Mouse (Mus musculus) testis, adult 2 months (tissue): ENCODE data around the gene Pgpep1l. TPM values are rescaled to one million over a fixed set of nuclear protein-coding genes. Genes with fewer than 3 reads are reported as not detected.

Experiments
- H3K27ac ChIP-seq: fragments of 200-500 bp; 2 replicates; pipeline ENCODE4 v1.5.1; 2012; ENCODE audit warnings: low read depth, low read length; ENCODE audit not compliant: control insufficient read depth, insufficient read depth
- H3K27me3 ChIP-seq: fragments of 200-500 bp; 2 replicates; pipeline ENCODE4 v1.6.1; 2012; ENCODE audit warnings: mild to moderate bottlenecking, low read length, moderate library complexity; ENCODE audit not compliant: control insufficient read depth, insufficient read depth
- H3K36me3 ChIP-seq: fragments of 200-500 bp; 2 replicates; pipeline ENCODE4 v1.6.1; 2012; ENCODE audit warnings: mild to moderate bottlenecking, low read length; ENCODE audit not compliant: control insufficient read depth, insufficient read depth
- H3K4me1 ChIP-seq: fragments of 200-500 bp; 2 replicates; pipeline ENCODE4 v1.6.1; 2012; ENCODE audit warnings: low read length; ENCODE audit not compliant: control insufficient read depth, insufficient read depth
- H3K4me3 ChIP-seq: fragments of 200-500 bp; 2 replicates; pipeline ENCODE4 v1.5.1; 2012; ENCODE audit warnings: low read depth, mild to moderate bottlenecking, low read length, moderate library complexity, mixed read lengths; ENCODE audit not compliant: control insufficient read depth
- CTCF ChIP-seq: fragments of 200-500 bp; IDR thresholded peaks from 2 replicates; pipeline ENCODE4 v1.5.1; 2012; ENCODE audit warnings: low read depth, mild to moderate bottlenecking, inconsistent platforms, low read length, moderate library complexity; ENCODE audit not compliant: control insufficient read depth, insufficient read depth, insufficient replicate concordance
- POLR2A ChIP-seq: fragments of 200-500 bp; IDR thresholded peaks from 2 replicates; pipeline ENCODE4 v1.6.1; 2012; ENCODE audit warnings: low read depth, mild to moderate bottlenecking, inconsistent platforms, low read length, moderate library complexity; ENCODE audit not compliant: control insufficient read depth
- polyA plus RNA-seq: library from polyadenylated mRNA; depleted of rRNA; stranded (reverse); fragments of >200 nt; gene quantifications from 2 replicates; pipeline ENCODE4 v1.2.3, GENCODE M21; 2012

Pgpep1l gene
- polyA plus RNA-seq, 1 experiment, result 0.11 TPM

DNA sequence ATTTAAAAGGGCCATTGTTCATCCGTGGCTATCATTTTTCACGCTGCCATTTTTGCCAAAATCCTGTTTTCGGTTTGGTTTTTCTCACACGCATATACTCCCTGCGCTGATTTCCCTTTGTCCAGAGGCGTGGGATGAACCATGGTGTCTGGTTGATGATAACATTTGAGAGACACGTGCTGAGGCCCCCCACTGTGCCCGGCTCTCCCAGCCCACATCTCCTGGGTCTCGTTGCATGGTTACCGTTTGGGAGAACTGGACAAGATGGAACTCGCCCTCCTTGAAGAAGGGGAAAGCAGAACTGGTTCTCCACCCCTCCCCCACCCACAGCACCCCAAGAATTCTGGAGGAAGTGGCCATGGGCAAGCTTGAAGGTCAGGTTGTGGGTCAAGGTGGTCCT lies 37.0 kb downstream of the Pgpep1l start:
- H3K36me3 ChIP-seq, result no peaks in the 10 kb centered on the region
- H3K27ac ChIP-seq, result no peak overlapping the region
- H3K4me3 ChIP-seq, result no peak overlapping the region
- peaks cover 3% of the 10 kb centered on the region for H3K4me1 ChIP-seq
- TF ChIP-seq POLR2A (no peak), CTCF (no peak)
- no peaks in the 10 kb centered on the region for H3K27me3 ChIP-seq

GRCm38 (mm10) chr7:68225427-68226054 lies 38.5 kb downstream of the Pgpep1l start:
- Histone ChIP-seq H3K27ac (no peak overlapping the region), H3K4me1 (peaks cover 3% of the 10 kb centered on the region), H3K4me3 (no peak overlapping the region), H3K27me3 (no peaks in the 10 kb centered on the region), H3K36me3 (no peaks in the 10 kb centered on the region)
- no peak for TF ChIP-seq POLR2A
- no peak for TF ChIP-seq CTCF

DNA sequence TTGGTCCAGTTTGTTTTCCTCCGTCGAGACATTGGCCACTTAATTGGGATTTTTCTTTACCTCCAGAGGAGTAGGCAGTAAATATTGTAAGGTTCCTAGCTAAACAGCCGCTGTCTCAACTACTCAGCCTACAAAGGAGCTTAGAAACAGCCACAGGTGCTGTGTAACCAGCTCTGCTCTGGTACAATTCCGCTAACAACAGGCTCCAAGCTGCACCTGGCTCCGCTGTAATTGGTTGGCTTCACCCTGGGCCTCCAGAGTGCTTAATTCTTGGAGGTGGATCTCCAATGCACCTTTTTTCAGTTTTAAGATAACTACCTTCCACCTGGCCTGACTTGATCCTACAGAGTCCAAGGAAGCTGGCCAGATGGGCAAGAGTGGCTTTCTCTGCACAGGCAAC lies 40.0 kb downstream of the Pgpep1l start:
- H3K27ac ChIP-seq, result no peak overlapping the region
- H3K27me3 ChIP-seq, result no peaks in the 10 kb centered on the region
- H3K4me3 ChIP-seq, result no peak overlapping the region
- no peaks in the 10 kb centered on the region for H3K36me3 ChIP-seq
- H3K4me1 ChIP-seq, result peaks cover 3% of the 10 kb centered on the region
- TF ChIP-seq CTCF (no peak), POLR2A (no peak)

- H3K27me3 ChIP-seq, result no peaks in the 10 kb centered on the region
- no peaks in the 10 kb centered on the region for H3K36me3 ChIP-seq
- H3K27ac ChIP-seq, result no peak overlapping the region
- no peak for TF ChIP-seq POLR2A
- no peak for TF ChIP-seq CTCF
- peaks cover 3% of the 10 kb centered on the region for H3K4me1 ChIP-seq
- no peak overlapping the region for H3K4me3 ChIP-seq
These were observed 40.7 kb downstream of the Pgpep1l start for GRCm38 (mm10) chr7:68223356-68223808.

DNA sequence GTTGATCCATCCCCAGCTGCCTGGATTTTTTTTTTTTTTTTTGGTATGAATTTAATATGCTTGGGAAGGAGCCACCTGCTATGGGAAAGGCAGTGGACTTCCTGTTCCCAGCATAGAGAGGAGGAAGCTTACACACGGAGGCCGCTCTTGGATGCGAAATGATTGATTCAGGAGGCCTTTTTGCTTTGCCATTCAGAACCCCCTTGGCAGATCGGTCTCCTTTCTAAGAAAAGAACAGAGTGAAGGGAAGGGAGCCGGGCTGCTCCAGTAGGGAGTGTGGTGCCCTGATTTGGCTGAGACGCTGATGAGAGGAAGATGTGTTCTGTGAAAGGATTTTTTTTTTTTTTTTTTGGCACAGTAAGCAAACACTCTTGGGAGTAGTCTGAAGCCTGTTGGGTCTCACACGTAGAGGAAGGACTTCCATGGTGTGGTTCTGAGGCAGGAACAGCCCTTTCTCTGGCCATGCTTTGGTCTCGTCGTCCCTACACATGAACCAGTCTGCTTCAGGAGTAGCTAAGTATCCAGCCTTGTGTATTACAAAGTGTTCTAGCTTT lies 42.3 kb downstream of the Pgpep1l start:
- no peak for TF ChIP-seq POLR2A
- TF ChIP-seq CTCF, result no peak
- Histone ChIP-seq H3K4me3 (no peak overlapping the region), H3K27me3 (no peaks in the 10 kb centered on the region), H3K27ac (no peak overlapping the region), H3K4me1 (no peaks in the 10 kb centered on the region), H3K36me3 (no peaks in the 10 kb centered on the region)

- H3K4me1 ChIP-seq, result no peaks in the 10 kb centered on the region
- no peaks in the 10 kb centered on the region for H3K36me3 ChIP-seq
- H3K27ac ChIP-seq, result no peak overlapping the region
- no peak for TF ChIP-seq POLR2A
- no peak for TF ChIP-seq CTCF
- no peak overlapping the region for H3K4me3 ChIP-seq
- no peaks in the 10 kb centered on the region for H3K27me3 ChIP-seq
These were observed 45.2 kb downstream of the Pgpep1l start for GRCm38 (mm10) chr7:68218879-68219278.

DNA sequence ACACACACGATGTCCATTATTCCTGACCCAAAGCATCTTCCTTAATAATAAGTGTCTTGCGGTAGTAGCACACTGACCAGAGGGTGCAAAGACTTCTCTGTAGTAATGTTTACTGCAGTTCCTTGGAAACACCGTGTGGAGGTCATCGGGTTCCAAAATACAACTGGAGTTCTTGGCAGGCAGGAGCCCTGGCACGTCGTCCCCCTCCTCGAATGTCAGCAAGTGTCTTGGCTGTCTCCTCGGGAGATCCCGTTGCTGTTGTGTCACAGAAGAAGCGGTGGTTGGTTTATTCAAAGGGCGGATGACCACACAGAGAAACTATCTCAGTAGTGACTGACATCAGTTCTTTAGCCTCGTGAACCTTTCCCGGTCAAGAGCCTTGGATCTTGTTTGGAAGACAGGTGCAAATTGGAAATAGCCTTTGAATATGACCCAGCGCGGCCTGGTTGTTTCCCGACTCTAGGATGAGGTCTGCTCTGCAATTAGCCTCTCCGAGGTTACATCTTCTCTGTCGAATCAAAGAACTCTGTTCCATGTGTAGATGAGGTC lies 48.4 kb downstream of the Pgpep1l start:
- Histone ChIP-seq H3K27ac (no peak overlapping the region), H3K36me3 (no peaks in the 10 kb centered on the region), H3K27me3 (no peaks in the 10 kb centered on the region), H3K4me3 (no peak overlapping the region), H3K4me1 (no peaks in the 10 kb centered on the region)
- TF ChIP-seq CTCF (no peak), POLR2A (no peak)
